20 mouse cellular contexts compared by ENCODE assay signal in genomic region chr1:69291329-69291728, GRCm38 (mm10).
DNase-seq lines count a peak whose midpoint lies in the region; ATAC-seq and TF ChIP-seq lines count a peak whose summit lies in the region.
"Had no signal": no experiment of that assay in that cellular context is flagged by ENCODE, and none has a peak within 500 bp of the region (broad histone marks: within the 10 kb centered on the region; RNA-seq: fewer than 3 reads in every experiment).

No protein-coding gene starts in this region.

- H3K36me3 ChIP-seq in midbrain, embryonic 11.5 days (ENCODE audit: control insufficient read depth, insufficient read depth, low read length), result no peaks in the 10 kb centered on the region
- no peaks in the 10 kb centered on the region for H3K36me3 ChIP-seq in midbrain, embryonic 14.5 days (ENCODE audit: control insufficient read depth, insufficient read depth, low read length)
- H3K36me3 ChIP-seq in hindbrain, postnatal 0 days (ENCODE audit: insufficient read depth, low read length), result no peaks in the 10 kb centered on the region
- H3K36me3 ChIP-seq: embryonic facial prominence, embryonic 15.5 days; heart, embryonic 13.5 days; hindbrain, embryonic 15.5 days; limb, embryonic 10.5 days; midbrain, embryonic 10.5 days had no signal

- WGBS in midbrain, embryonic 11.5 days, result 89% methylated on average over 7 of the region's 7 CpGs
- WGBS in midbrain, embryonic 14.5 days, result 90% methylated on average over 7 of the region's 7 CpGs
- WGBS in hindbrain, postnatal 0 days, result 89% methylated on average over 7 of the region's 7 CpGs

- no peak overlapping the region for H3K4me3 ChIP-seq in midbrain, embryonic 11.5 days (ENCODE audit: low read depth, low read length)
- H3K4me3 ChIP-seq in midbrain, embryonic 14.5 days (replicated peaks; ENCODE audit: low read depth, low read length), result no peak overlapping the region
- no peak overlapping the region for H3K4me3 ChIP-seq in hindbrain, postnatal 0 days (ENCODE audit: low read length)
- H3K4me3 ChIP-seq: embryonic facial prominence, embryonic 15.5 days; heart, embryonic 13.5 days; hindbrain, embryonic 15.5 days; limb, embryonic 10.5 days; midbrain, embryonic 10.5 days had no signal

- TF ChIP-seq CTCF in hindbrain, postnatal 0 days (IDR thresholded peaks at IDR 0.05; ENCODE audit: low read depth), result no peak

- H3K9ac ChIP-seq in midbrain, embryonic 11.5 days (ENCODE audit: low read length), result no peak overlapping the region
- no peak overlapping the region for H3K9ac ChIP-seq in midbrain, embryonic 14.5 days (replicated peaks; ENCODE audit: low read length)
- no peak overlapping the region for H3K9ac ChIP-seq in hindbrain, postnatal 0 days (replicated peaks; ENCODE audit: low read length)
- H3K9ac ChIP-seq: embryonic facial prominence, embryonic 15.5 days; forebrain, postnatal 0 days; heart, embryonic 13.5 days; hindbrain, embryonic 15.5 days; liver, postnatal 0 days had no signal

- H3K27ac ChIP-seq in midbrain, embryonic 11.5 days (ENCODE audit: low read depth, low read length), result no peak overlapping the region
- no peak overlapping the region for H3K27ac ChIP-seq in midbrain, embryonic 14.5 days (replicated peaks; ENCODE audit: low read depth, low read length)
- no peak overlapping the region for H3K27ac ChIP-seq in hindbrain, postnatal 0 days
- H3K27ac ChIP-seq: embryonic facial prominence, embryonic 15.5 days; heart, embryonic 13.5 days; hindbrain, embryonic 15.5 days; limb, embryonic 10.5 days; midbrain, embryonic 10.5 days had no signal

- H3K9me3 ChIP-seq in midbrain, embryonic 11.5 days (ENCODE audit: control insufficient read depth, low read length), result no peaks in the 10 kb centered on the region
- H3K9me3 ChIP-seq in midbrain, embryonic 14.5 days (ENCODE audit: control insufficient read depth, low read length), result no peaks in the 10 kb centered on the region
- H3K9me3 ChIP-seq in hindbrain, postnatal 0 days (ENCODE audit: low read length), result no peaks in the 10 kb centered on the region
- H3K9me3 ChIP-seq: embryonic facial prominence, embryonic 15.5 days; heart, embryonic 13.5 days; hindbrain, embryonic 15.5 days; limb, embryonic 10.5 days; midbrain, embryonic 10.5 days had no signal

- H3K4me1 ChIP-seq in midbrain, embryonic 11.5 days (ENCODE audit: control insufficient read depth, insufficient read depth, low read length), result no peaks in the 10 kb centered on the region
- H3K4me1 ChIP-seq in midbrain, embryonic 14.5 days (ENCODE audit: control insufficient read depth, insufficient read depth, low read length), result no peaks in the 10 kb centered on the region
- no peaks in the 10 kb centered on the region for H3K4me1 ChIP-seq in hindbrain, postnatal 0 days (ENCODE audit: insufficient read depth, low read length)
- H3K4me1 ChIP-seq: embryonic facial prominence, embryonic 15.5 days; hindbrain, embryonic 15.5 days; limb, embryonic 10.5 days; midbrain, embryonic 10.5 days had no signal

- no peak overlapping the region for H3K4me2 ChIP-seq in midbrain, embryonic 11.5 days
- H3K4me2 ChIP-seq in midbrain, embryonic 14.5 days (ENCODE audit: low read length), result no peak overlapping the region
- H3K4me2 ChIP-seq in hindbrain, postnatal 0 days (ENCODE audit: low read depth, low read length), result no peak overlapping the region
- H3K4me2 ChIP-seq: embryonic facial prominence, embryonic 15.5 days; heart, embryonic 13.5 days; hindbrain, embryonic 15.5 days had no signal

- no peak for ATAC-seq in midbrain, embryonic 11.5 days (ENCODE audit: low FRiP score)
- ATAC-seq in midbrain, embryonic 14.5 days (ENCODE audit: low FRiP score, low TSS enrichment), result no peak
- ATAC-seq in megakaryocyte, adult 5-6 weeks (ENCODE audit: poor library complexity, severe bottlenecking), result peak; percentile 21; the same call in 1 of the 2 replicates
- ATAC-seq in hindbrain, postnatal 0 days, result no peak
- ATAC-seq: forebrain, postnatal 0 days; liver, postnatal 0 days had no signal

- H3K27me3 ChIP-seq in midbrain, embryonic 11.5 days (ENCODE audit: control insufficient read depth, insufficient read depth, low read length), result no peaks in the 10 kb centered on the region
- no peaks in the 10 kb centered on the region for H3K27me3 ChIP-seq in midbrain, embryonic 14.5 days (ENCODE audit: control insufficient read depth, insufficient read depth, low read length)
- H3K27me3 ChIP-seq in hindbrain, postnatal 0 days (ENCODE audit: insufficient read depth, low read length), result no peaks in the 10 kb centered on the region
- H3K27me3 ChIP-seq: embryonic facial prominence, embryonic 15.5 days; heart, embryonic 13.5 days; hindbrain, embryonic 15.5 days had no signal

- peak; percentile 78 for DNase-seq in midbrain, embryonic 11.5 days (ENCODE audit: low spot score, missing footprints)
- no peak for DNase-seq in midbrain, embryonic 14.5 days
- peak; percentile 7 for DNase-seq in thymus, postnatal 10 days (ENCODE audit: low spot score in 2 of 2)
- no peak for DNase-seq in adrenal gland, postnatal 36 days
- no peak for DNase-seq in hindbrain, postnatal 0 days (ENCODE audit: low spot score)
- no peak for DNase-seq in spleen, postnatal 36 days (ENCODE audit: low spot score in 2 of 2)
- DNase-seq: adrenal gland, adult 8-10 months; cerebellum, postnatal 10 days; forebrain, postnatal 0 days; heart, postnatal 36 days; kidney, adult 18-20 months; kidney, postnatal 10 days; liver, postnatal 0 days; lung, postnatal 14 days had no signal

Comparison
In these comparisons a context has a peak if more than half of its experiments do, and no peak if none do; other contexts are left out.
1. DNase-seq: peak in midbrain, embryonic 11.5 days (single experiment) and thymus, postnatal 10 days (2 of 2); none in midbrain, embryonic 14.5 days (single experiment), adrenal gland, postnatal 36 days (0 of 2), hindbrain, postnatal 0 days (single experiment) and spleen, postnatal 36 days (0 of 2).